Mouse (Mus musculus) bone marrow macrophage, adult 2 months (primary cell): ENCODE measurements around the gene Foxo6. TPM values are rescaled to one million over a fixed set of nuclear protein-coding genes. Genes with fewer than 3 reads are reported as not detected.

Experiments used
- H3K27ac ChIP-seq: 2 replicates; pipeline ENCODE4 v1.5.1; 2012; ENCODE audit warnings: low read depth, low read length; ENCODE audit not compliant: insufficient read depth
- H3K4me1 ChIP-seq: 2 replicates; pipeline ENCODE4 v1.6.1; 2012; ENCODE audit warnings: low read length; ENCODE audit not compliant: control insufficient read depth, insufficient read depth
- H3K4me3 ChIP-seq: 2 replicates; pipeline ENCODE4 v1.5.1; 2012; ENCODE audit warnings: mild to moderate bottlenecking, low read length, moderate library complexity; ENCODE audit not compliant: insufficient read depth
- CTCF ChIP-seq: IDR thresholded peaks from 2 replicates; pipeline ENCODE4 v1.5.1; 2012; ENCODE audit warnings: low read depth, mild to moderate bottlenecking, low read length, moderate library complexity
- POLR2A ChIP-seq: IDR thresholded peaks from 2 replicates; pipeline ENCODE4 v1.6.1; 2012; ENCODE audit warnings: mild to moderate bottlenecking, low read depth, low read length, borderline replicate concordance
- polyA plus RNA-seq: library from polyadenylated mRNA; stranded (reverse); fragments of >200 nt; gene quantifications from 2 replicates; pipeline ENCODE4 v1.2.4, GENCODE M21; 2012; ENCODE audit not compliant: missing spikeins, insufficient read depth, insufficient read length

The Foxo6 gene
- polyA plus RNA-seq, 1 experiment: not detected

DNA sequence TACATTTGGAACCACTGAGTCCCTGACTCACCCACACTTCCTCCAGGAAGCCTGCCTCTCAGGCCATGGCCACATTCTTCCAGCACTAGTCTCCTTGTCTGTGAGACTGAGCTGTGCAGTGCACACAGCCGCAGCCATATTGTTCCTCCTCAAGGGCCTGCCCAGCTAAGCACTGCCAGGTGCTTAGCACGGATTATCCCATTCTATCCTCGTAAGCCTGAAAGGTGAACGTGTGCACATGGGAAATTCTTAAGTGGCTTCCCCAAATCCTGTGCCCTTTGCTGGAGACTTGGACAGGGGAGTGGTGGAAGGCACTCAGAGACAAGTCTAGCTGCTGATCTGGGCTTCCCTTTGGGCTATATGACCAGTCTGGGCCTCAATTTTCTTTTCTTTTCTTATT is 29.6 kb upstream of the Foxo6 start:
- Histone ChIP-seq H3K4me1 (no peaks in the 10 kb centered on the region), H3K4me3 (no peak overlapping the region), H3K27ac (no peak overlapping the region)
- TF ChIP-seq POLR2A (no peak), CTCF (no peak)

DNA sequence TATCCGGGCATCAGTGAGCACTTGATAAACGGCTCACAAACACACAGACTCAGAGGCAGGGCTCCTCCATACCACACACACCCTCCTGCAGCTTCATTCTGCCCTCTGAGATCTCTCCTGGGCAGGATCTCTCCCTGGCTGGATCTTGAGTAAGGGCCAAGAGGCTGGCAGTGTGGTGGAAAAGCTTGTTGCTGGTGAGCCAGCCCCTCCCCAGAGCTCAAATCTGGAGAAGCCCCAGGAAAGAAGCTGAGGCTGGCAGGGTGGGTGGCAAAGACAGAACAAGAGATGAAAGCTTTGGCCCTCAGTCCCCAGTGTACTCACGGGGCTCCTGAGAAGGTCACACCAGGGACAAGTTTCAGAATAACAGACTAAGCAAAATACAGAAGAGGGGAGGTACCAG is 27.4 kb upstream of the Foxo6 start:
- Histone ChIP-seq H3K27ac (no peak overlapping the region), H3K4me1 (no peaks in the 10 kb centered on the region), H3K4me3 (no peak overlapping the region)
- TF ChIP-seq POLR2A (no peak), CTCF (no peak)

DNA sequence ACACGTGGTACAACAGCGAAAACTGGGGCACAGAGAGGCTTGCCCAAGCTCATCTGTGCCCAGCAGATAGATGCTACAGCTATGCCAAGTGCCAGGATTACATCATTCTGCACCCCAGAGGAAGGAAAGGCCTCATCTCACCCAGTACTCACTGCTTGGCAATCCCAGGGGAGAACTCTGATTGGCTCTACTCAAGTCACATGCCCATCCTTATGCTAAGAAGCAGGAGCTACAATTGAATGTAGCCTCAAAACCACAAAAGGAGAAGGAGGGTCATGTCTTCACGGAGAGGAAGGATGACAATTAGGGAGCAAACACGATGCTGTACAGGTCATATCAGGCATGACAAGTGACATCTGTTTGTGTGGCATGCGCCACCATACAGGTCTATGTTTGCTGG is 26.2 kb upstream of the Foxo6 start:
- Histone ChIP-seq H3K4me3 (no peak overlapping the region), H3K27ac (no peak overlapping the region), H3K4me1 (no peaks in the 10 kb centered on the region)
- TF ChIP-seq CTCF: no peak
- no peak for TF ChIP-seq POLR2A

DNA sequence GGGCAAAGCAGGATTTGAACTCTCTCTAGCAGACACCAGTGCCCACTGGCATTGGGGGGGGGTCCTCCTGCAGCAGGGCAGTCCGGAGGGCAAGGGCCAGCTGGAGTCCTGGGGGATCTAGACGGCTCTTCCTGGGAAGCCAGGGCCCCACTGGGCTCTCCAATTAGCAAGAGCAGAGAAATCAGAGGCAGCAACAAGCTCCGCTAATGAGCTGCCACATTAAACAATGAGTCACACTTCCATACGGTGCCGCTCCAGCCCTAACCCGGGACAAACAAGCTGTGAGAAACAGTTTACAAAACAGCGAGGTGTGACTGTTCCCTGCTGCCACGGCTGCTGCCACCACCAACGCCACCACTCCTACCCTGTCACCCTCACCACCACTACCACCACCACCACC is 17.4 kb upstream of the Foxo6 start:
- Histone ChIP-seq H3K27ac (no peak overlapping the region), H3K4me1 (no peaks in the 10 kb centered on the region), H3K4me3 (no peak overlapping the region)
- TF ChIP-seq CTCF (no peak), POLR2A (no peak)

DNA sequence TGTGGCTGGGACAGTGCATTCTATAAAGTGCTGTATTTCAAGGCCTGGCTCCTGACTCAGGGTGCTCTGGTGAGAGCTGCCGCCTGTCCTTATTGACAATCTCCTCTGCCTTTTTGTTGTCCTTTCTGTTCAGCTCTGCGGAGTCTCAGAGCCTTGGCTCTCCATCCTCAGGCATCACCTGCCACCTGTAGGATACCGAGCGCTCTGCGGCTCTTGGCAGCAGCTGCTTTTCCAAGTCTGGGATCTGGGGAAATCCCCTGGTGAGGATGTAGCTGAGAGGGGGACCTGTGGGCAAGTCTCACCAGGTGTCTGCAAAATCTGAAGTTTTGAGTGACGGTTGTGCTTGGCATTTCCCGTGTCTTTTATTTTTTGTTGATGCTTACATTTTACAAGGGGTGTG is 12.1 kb upstream of the Foxo6 start:
- TF ChIP-seq CTCF (no peak), POLR2A (no peak)
- Histone ChIP-seq H3K4me3 (no peak overlapping the region), H3K4me1 (no peaks in the 10 kb centered on the region), H3K27ac (no peak overlapping the region)

DNA sequence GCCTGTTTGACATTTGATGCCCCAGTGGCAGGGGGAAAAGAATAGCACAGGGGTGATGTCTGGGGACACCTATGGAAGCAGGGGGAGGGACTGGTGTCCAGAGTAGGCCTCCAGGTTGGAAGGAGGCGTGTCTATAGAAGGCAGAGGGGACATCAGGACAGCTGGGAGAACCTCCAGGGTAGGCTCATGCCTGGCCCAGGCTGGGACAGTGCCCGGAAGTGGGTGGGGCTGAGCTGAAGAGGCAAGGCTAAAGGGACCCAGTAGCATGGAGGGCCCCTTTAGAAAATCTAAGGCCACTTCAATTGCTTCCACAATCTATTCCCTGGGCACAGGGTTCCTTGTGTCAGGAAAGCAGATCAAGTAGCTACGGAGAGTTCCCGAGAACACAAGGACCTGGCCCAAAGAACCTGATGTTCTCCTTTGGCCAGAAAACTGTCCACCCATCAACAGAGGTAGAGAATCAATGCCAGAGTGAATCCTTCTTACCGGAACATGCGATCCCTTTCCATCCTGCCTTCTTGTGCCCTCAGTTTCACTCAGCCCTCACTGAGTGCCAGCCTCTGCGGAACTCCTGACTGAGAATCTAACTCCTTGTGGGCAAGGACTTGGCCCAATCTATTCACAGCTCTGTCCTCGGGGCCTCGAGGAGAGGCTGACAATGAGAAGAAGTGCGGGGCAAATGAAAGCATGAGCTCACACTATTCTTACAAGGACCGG is 4.1 kb upstream of the Foxo6 start:
- H3K4me3 ChIP-seq: no peak overlapping the region
- TF ChIP-seq CTCF (no peak), POLR2A (no peak)
- H3K4me1 ChIP-seq: no peaks in the 10 kb centered on the region
- H3K27ac ChIP-seq: no peak overlapping the region

DNA sequence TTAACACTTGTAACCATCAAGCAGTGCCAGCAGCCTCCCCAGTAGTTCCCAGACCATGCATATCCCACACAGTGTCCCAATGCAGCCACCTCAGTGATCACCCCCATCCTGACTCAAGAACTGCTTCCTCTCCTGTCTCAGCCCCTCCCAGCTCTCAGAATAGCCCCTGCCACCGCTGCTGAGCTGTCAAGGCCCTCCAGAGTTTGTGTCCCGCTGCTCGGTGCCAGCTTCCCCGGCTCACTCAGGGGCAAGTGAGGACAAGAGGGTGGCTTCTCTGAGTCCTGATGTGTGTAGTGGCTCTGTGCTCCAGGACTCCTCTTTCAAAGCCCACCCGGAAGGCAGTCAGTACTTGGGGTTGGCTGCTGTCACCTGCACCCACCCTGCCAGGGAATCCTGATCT is 3.3 kb upstream of the Foxo6 start:
- TF ChIP-seq CTCF (no peak), POLR2A (no peak)
- Histone ChIP-seq H3K4me1 (no peaks in the 10 kb centered on the region), H3K27ac (no peak overlapping the region), H3K4me3 (no peak overlapping the region)

DNA sequence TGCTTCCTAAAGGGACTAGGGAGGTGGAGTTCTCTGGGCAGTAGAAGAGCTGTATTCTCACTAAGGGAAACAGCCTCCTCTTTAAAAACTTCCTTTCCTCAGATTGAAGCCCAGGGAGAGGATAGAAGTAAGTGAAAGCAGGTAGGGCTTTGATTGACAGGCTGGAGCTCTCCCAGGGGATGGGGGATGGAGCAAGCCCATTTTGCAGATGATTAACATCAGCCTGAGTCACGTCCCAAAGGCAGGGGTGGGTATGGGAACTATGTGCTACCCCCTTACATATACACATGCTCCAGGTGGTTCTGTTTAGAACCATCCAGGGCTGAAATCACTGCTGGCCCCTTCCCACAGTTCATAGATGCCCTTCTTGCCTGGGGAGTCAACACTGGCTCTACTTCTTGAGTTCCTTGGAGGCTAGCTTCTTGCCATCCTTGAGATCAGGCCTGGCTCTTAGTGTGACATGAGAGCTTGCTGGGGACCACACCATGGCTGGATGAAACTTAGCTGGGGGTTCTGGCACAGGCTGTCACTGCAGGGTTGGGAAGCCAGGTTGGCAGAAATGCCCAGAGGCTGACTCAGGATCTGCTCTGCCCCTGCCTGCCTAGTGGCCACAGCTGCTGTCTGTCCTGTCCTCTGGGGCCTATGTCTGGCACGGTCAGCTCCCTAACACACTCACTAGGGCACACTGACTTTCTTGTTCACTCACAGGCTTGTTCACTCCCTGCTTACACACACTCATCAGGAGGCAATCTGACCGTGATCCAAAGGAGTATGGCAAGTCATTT is 2.2 kb upstream of the Foxo6 start:
- no peak overlapping the region for H3K27ac ChIP-seq
- no peaks in the 10 kb centered on the region for H3K4me1 ChIP-seq
- H3K4me3 ChIP-seq: no peak overlapping the region
- TF ChIP-seq POLR2A (no peak), CTCF (no peak)

DNA sequence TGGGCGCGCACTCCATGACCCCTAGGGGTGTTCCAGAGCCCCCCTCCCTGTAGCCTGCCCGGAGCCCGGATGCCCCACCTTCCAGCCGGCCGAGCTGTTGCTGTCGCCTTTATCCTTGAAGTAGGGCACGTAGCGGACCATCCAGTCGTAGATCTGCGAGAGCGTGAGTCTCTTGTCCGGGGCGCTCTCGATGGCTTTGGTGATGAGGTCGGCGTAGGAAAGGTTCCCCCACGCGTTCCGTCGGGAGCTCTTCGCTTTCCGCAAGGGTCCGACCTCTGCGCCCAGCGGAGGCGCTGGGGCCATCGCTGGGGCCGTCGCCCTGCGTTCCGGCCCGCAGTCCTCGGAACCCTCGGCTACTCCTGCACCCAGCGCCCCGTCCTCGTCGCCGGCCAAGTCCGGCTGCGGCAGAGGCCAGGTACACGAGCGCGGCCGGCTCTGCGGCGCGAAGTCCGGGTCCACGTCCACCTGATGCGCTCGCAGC is 348 bp downstream of the Foxo6 start:
- H3K4me1 ChIP-seq: 0 out of 2 replicates have a peak, but pooled peaks cover 6% of the 10 kb centered on the region
- TF ChIP-seq CTCF (no peak), POLR2A (no peak)

DNA sequence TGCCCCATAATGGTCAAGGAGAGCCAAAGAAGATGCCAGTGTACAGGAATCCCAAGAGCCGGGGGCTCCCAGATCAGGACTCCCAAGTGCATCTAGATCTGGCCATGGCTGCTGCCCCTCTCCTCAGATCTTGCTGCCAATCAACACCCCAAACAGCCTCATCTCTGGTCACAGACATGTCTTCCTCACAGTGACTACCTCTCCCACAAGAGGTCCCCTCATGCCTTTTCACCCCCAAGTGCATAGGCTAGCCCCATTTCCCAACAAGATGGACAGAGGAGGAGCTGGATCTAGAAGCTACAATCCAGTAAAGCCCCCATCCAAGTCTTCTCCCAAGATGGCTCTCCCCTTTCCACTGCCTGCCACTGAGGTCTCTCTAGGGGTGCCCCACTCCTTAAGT is 1.4 kb downstream of the Foxo6 start:
- Histone ChIP-seq H3K4me3 (no peak overlapping the region), H3K27ac (no peak overlapping the region), H3K4me1 (0 out of 2 replicates have a peak, but pooled peaks cover 6% of the 10 kb centered on the region)
- TF ChIP-seq CTCF: no peak

More for the DNA sequence above, 348 bp downstream of the Foxo6 start:
- H3K27ac ChIP-seq: no peak overlapping the region
- H3K4me3 ChIP-seq: peak overlapping the region; percentile 52
